In the genomic region with DNA sequence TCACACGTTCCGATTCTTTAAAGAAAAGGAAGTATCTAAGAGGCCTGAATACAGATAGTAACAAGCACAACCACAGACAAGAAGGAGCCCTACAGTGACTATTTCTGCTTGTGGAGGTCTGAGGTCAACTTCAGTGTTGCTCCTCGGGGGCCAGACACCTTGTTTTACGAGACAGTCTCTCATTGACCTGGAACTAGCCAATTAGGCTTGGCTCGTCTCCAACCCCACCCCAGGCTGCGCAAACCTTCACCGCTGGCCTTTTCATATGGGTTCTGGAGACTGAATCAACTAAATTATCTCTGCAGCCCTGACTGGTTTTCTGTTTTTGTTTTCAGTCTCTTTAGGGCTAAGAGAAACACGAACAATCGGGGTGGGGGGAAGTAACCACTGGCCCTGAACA, we compare ENCODE assay signal across 25 mouse cellular contexts. TPM values are rescaled to one million over a fixed set of nuclear protein-coding genes. Genes with fewer than 3 reads are reported as not detected.
DNase-seq lines count a peak whose midpoint lies in the region; ATAC-seq and TF ChIP-seq lines count a peak whose summit lies in the region.
"Had no signal": no experiment of that assay in that cellular context is flagged by ENCODE, and none has a peak within 500 bp of the region (broad histone marks: within the 10 kb centered on the region; RNA-seq: fewer than 3 reads in every experiment).

No protein-coding gene starts in this region.

- TF ChIP-seq POLR2A in brain, embryonic 14.5 days (IDR thresholded peaks at IDR 0.05; ENCODE audit: borderline replicate concordance, extremely low read depth, insufficient read depth, insufficient read length, poor library complexity, severe bottlenecking) = no peak

- peak; percentile 33 to 34 for DNase-seq in cerebellum, postnatal 14 days
- DNase-seq in kidney, postnatal 14 days = peak; percentile 16
- no peak for DNase-seq in kidney, adult 9 months
- peak; percentile 43 for DNase-seq in brain, embryonic 14.5 days (ENCODE audit: low read depth)
- no peak for DNase-seq in adrenal gland, postnatal 10 days
- no peak for DNase-seq in thymus, postnatal 25 days
- DNase-seq: adrenal gland, postnatal 14 days; cerebellum, adult 9-11 months; gastrocnemius, postnatal 36 days; heart, adult 2 months; heart, postnatal 14 days; left cerebral cortex, postnatal 4 days; lung, postnatal 4 days had no signal

- peak overlapping the region; percentile 29; the same call in 1 of the 2 replicates for H3K4me3 ChIP-seq in E14TG2a.4 (replicated peaks; ENCODE audit: low read length)
- H3K4me3 ChIP-seq: embryonic facial prominence, embryonic 12.5 days; heart, adult 2 months; heart, embryonic 13.5 days; kidney, embryonic 15.5 days; left cerebral cortex, adult 2 months; limb, embryonic 15.5 days had no signal

- ATAC-seq in cerebellum, adult (ENCODE audit: insufficient number of reproducible peaks, low FRiP score, low TSS enrichment) = no peak
- ATAC-seq: activated CD4-positive, CD25-positive, alpha-beta regulatory T cell, adult 4 months; hindbrain, postnatal 0 days; intestine, embryonic 16.5 days; midbrain, embryonic 16.5 days; Patski had no signal

- H3K27me3 ChIP-seq in E14TG2a.4 (ENCODE audit: insufficient read depth, low read length) = no peaks in the 10 kb centered on the region
- H3K27me3 ChIP-seq: embryonic facial prominence, embryonic 12.5 days; heart, embryonic 13.5 days; kidney, embryonic 15.5 days; limb, embryonic 15.5 days; Patski had no signal

- H3K4me1 ChIP-seq in E14TG2a.4 (replicated peaks; ENCODE audit: low read depth, low read length) = peaks cover 79% of the 10 kb centered on the region

- H3K36me3 ChIP-seq in E14TG2a.4 (ENCODE audit: insufficient read depth, low read length) = peaks cover 95% of the 10 kb centered on the region

- no peak for TF ChIP-seq CTCF in E14TG2a.4 (conservative IDR thresholded peaks at IDR 0.05; ENCODE audit: low read length)
- TF ChIP-seq CTCF in brain, embryonic 14.5 days (IDR thresholded peaks at IDR 0.05; ENCODE audit: borderline replicate concordance, extremely low read depth, insufficient read depth, insufficient read length) = no peak

- H3K9me3 ChIP-seq in E14TG2a.4 (ENCODE audit: low read length) = no peaks in the 10 kb centered on the region
- H3K9me3 ChIP-seq: embryonic facial prominence, embryonic 12.5 days; kidney, embryonic 15.5 days; limb, embryonic 15.5 days had no signal

RNA-seq across cellular contexts. Expression of a gene that starts 6.6 kb away (rescaled TPM):
- polyA plus RNA-seq in brain, embryonic 14.5 days (2012; rRNA removed) = 55.7 and 64.5 TPM in 2 replicates
- 10 to 100 TPM; 26.4 to 28.8 TPM for total RNA-seq in adrenal gland, postnatal 10 days (2021)

Comparison
In these comparisons a context has a peak if more than half of its experiments do, and no peak if none do; other contexts are left out.
1. DNase-seq: peak in cerebellum, postnatal 14 days (2 of 2), kidney, postnatal 14 days (single experiment) and brain, embryonic 14.5 days (single experiment); none in kidney, adult 9 months (single experiment), adrenal gland, postnatal 10 days (single experiment) and thymus, postnatal 25 days (single experiment).